Mouse (Mus musculus) adrenal gland, adult 10 weeks (tissue): ENCODE data around the gene Agmat. TPM values are rescaled to one million over a fixed set of nuclear protein-coding genes. Genes with fewer than 3 reads are reported as not detected.

Experiments used
- polyA plus RNA-seq: library from polyadenylated mRNA; stranded (reverse); fragments of 350-450 nt; fragmentation: Illumina TruSeq; extraction: RNeasy Lipid Tissue Mini Kit (QIAGEN cat#74804); gene quantifications from one replicate; pipeline ENCODE4 v1.2.3, GENCODE M21; 2014; ENCODE audit warnings: low read depth, low replicate concordance

Gene Agmat
- 0.70 TPM for polyA plus RNA-seq

DNA sequence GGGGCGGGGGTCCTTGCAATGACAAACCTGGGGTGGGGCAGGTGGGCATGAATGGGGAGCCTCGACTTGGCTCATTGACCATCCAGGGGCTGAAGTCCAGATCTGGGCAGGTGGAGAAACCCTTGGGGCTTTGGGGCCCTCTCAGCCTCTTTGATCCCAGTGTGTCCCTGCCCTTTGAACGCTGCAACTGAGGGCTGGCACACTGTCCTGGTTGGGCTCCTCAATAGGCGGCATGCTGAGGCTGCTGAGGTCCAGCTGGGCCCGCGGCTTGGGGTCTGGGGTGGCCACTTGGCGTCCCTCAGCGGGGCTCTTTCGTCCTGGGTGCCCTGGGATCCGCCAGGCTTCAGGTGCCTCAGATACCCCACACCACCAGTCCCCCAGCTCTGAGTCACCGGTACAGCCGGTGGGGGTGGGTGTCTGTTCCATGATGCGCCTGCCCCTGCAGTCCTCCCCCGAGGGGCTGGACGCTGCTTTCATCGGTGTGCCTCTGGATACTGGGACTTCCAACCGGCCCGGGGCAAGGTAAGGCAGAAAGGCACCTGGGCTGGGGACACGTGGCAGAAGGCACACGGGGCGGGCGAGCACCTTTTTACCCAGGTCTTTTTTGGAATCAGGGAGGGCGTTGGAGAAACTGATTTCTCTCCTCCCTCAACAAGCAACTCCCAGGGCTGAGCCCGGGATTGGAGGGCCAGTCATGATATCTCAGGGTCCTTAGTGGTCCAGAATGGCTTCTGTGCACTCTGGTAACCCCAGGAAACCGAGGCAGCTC is at the start of gene Agmat:
Gene Agmat (plus strand): TSS at position 95 of the 769 bp plus-strand sequence.

DNA sequence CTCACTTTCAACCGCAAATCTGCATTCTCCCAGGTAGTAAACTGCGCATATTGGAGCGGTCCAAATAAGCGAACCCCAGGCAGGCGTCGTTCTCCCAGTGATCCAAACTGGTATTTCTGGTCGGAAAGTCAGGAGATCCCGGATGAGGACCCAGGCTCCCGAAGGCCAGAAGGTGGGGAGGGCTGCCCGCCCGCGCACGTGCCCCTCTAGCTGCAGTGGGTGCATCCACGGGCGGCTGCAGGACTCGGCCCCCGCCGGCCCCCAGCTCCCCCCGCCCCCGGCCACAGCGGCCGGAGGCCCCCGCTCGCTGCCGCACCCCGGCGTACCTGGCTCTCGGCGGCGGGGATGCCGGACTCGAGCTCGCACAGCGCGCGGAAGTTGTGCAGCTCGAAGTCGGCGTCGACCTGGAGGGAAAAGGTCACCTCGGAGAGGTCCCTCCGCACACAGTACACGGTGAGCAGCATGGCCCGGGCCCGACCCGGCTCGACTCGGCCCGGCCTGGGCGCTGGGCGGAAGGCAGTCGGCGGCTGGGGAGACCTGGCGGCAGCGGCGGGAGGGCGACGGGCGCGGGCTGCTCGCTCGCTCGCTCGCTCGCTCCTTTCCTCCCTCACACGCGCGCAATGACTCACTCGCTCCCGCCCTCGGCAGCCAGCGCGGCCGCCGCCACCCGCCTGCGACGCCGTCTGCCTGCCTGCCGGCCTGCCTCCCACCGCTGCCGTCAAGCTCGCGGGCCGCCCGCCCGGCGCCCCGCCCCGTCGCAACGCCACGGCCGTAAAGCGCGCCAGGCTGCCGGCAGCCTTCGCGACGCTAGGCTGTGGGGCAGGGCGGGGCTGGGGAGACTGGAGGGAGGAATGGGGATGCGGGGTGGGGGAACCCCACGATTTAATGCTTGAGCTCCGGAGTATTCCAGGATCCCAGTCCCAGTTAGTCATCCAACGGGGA is 23.5 kb upstream of the Agmat start, which contains the start of gene Ddi2:
Gene Ddi2 (minus strand): TSS at position 689 of the 942 bp plus-strand sequence.

DNA sequence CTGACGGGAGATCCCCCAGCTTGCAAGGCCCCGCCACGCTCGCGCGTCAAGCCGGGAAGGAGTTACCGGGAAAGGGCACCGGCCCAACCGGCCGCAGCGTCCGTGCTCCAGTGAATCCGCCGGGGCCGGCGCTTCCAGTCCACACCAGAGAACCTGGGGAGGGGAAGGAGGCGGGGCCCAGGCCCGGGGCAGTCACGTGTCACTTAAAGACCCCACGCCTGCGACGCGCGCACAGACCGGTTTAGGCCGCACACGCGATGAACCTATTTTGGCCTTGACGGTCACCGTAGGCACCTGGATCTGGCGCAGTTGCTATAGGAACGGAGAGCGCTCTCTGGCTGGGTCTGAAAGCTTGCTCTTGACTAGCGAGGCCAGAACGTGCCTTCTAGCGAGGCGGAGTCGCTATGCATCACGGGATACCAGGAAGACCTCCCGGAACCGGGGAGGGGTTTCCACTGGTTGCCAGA is 44.1 kb downstream of the Agmat start, which contains the start of gene Dnajc16:
Gene Dnajc16 (minus strand): TSS at position 408 of the 467 bp plus-strand sequence.

DNA sequence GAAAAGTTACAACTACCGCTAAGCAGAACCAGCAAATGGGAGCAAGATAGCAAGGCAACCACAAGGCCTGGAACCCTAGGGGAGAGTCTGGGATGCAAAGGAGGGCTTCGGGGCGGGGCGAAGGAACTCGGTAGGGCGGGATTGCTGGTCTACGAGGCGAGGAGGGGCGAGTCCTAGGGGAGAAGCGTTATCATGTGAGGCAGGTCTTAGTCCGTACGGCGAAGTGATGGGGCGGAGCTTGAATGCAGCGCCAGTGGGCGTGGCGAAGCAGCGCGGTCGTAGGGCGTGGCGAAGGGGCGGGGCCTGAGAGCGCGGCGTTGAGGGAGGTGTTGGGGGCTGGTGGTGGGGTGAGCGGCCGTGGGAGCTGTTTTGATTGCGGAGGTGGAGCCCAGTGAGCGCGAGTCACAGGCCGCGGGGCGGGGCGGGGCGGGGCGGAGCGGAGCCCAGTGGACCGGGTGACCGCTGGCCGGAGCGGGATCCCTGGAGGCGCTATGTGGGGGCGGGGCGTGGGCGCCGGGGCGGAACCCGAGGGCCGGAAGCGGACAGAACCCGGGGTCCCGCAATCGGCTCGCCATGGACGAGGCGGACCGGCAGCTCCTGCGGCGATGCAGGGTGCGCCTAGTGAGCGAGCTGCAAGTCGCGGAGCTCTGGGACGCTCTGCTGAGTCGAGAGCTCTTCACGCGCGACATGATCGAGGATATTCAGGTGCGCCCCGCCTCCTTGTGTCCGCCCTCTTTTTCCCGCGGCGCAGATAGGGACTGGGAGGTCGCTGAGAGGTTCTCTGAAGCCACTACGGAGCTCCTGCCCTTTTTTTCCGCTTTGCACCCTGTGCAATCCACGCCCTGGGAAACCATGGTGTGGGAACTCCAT is 47.0 kb downstream of the Agmat start, which contains the start of gene Casp9:
Gene Casp9 (plus strand): TSS at position 331 of the 870 bp plus-strand sequence.

Other genes with a start within 250 kb of the Agmat start
- 9.1 TPM for gene Spen, start 208.1 kb upstream of the Agmat start, polyA plus RNA-seq
- gene Fblim1, start 140.6 kb upstream of the Agmat start, polyA plus RNA-seq: 7.1 TPM
- not detected for gene Tmem82, start 128.0 kb upstream of the Agmat start, polyA plus RNA-seq
- 0.35 TPM for gene Slc25a34, start 122.9 kb upstream of the Agmat start, polyA plus RNA-seq
- 1.3 TPM for gene Plekhm2, start 81.8 kb upstream of the Agmat start, polyA plus RNA-seq
- not detected for gene Rsc1a1, start 61.1 kb upstream of the Agmat start, polyA plus RNA-seq
- gene Ddi2, start 23.3 kb upstream of the Agmat start, polyA plus RNA-seq: 33.9 TPM
- 11.1 TPM for gene Dnajc16, start 44.3 kb downstream of the Agmat start, polyA plus RNA-seq
- 17.0 TPM for gene Casp9, start 46.9 kb downstream of the Agmat start, polyA plus RNA-seq
- gene Cela2a, start 79.5 kb downstream of the Agmat start, polyA plus RNA-seq: not detected
- gene Ctrc, start 99.7 kb downstream of the Agmat start, polyA plus RNA-seq: not detected
- 2.2 TPM for gene Efhd2, start 128.2 kb downstream of the Agmat start, polyA plus RNA-seq